Mouse (Mus musculus): Measurements from ENCODE around the gene Adamts2. TPM values are rescaled to one million over a fixed set of nuclear protein-coding genes. Genes with fewer than 3 reads are reported as not detected.

Adamts2 gene
- polyA plus RNA-seq, 1 experiment = 10.6 TPM

- TF ChIP-seq POLR2A (IDR thresholded peaks at IDR 0.05; ENCODE audit: extremely low read depth, insufficient read depth, low read length) (no peak), CTCF (IDR thresholded peaks at IDR 0.05; ENCODE audit: extremely low read depth, insufficient read depth, low read length) (no peak)
- no peak overlapping the region for H3K27ac ChIP-seq (ENCODE audit: insufficient read depth, low read length)
- H3K4me3 ChIP-seq (ENCODE audit: insufficient read depth, low read length) = no peak overlapping the region
- H3K4me1 ChIP-seq (ENCODE audit: control insufficient read depth, insufficient read depth, low read length) = no peaks in the 10 kb centered on the region
These were observed 19.5 kb downstream of the Adamts2 start for GRCm38 (mm10) chr11:50621364-50621763.

- H3K4me3 ChIP-seq (ENCODE audit: insufficient read depth, low read length) = no peak overlapping the region
- no peaks in the 10 kb centered on the region for H3K4me1 ChIP-seq (ENCODE audit: control insufficient read depth, insufficient read depth, low read length)
- TF ChIP-seq CTCF (IDR thresholded peaks at IDR 0.05; ENCODE audit: extremely low read depth, insufficient read depth, low read length) (no peak), POLR2A (IDR thresholded peaks at IDR 0.05; ENCODE audit: extremely low read depth, insufficient read depth, low read length) (no peak)
- no peak overlapping the region for H3K27ac ChIP-seq (ENCODE audit: insufficient read depth, low read length)
These were observed 20.4 kb downstream of the Adamts2 start for GRCm38 (mm10) chr11:50622238-50622726.

- H3K4me1 ChIP-seq (ENCODE audit: control insufficient read depth, insufficient read depth, low read length) = no peaks in the 10 kb centered on the region
- no peak overlapping the region for H3K4me3 ChIP-seq (ENCODE audit: insufficient read depth, low read length)
- H3K27ac ChIP-seq (ENCODE audit: insufficient read depth, low read length) = no peak overlapping the region
- no peak for TF ChIP-seq POLR2A (IDR thresholded peaks at IDR 0.05; ENCODE audit: extremely low read depth, insufficient read depth, low read length)
- TF ChIP-seq CTCF (IDR thresholded peaks at IDR 0.05; ENCODE audit: extremely low read depth, insufficient read depth, low read length) = no peak
These were observed 21.9 kb downstream of the Adamts2 start for GRCm38 (mm10) chr11:50623806-50624205.

- H3K4me3 ChIP-seq (ENCODE audit: insufficient read depth, low read length) = no peak overlapping the region
- H3K4me1 ChIP-seq (ENCODE audit: control insufficient read depth, insufficient read depth, low read length) = no peaks in the 10 kb centered on the region
- H3K27ac ChIP-seq (ENCODE audit: insufficient read depth, low read length) = no peak overlapping the region
- TF ChIP-seq CTCF (IDR thresholded peaks at IDR 0.05; ENCODE audit: extremely low read depth, insufficient read depth, low read length) (0 out of 2 replicates have a peak, but pooled peaks have one; percentile 11), POLR2A (IDR thresholded peaks at IDR 0.05; ENCODE audit: extremely low read depth, insufficient read depth, low read length) (no peak)
These were observed 22.4 kb downstream of the Adamts2 start for GRCm38 (mm10) chr11:50624239-50624638.

- H3K4me3 ChIP-seq (ENCODE audit: insufficient read depth, low read length) = no peak overlapping the region
- TF ChIP-seq CTCF (IDR thresholded peaks at IDR 0.05; ENCODE audit: extremely low read depth, insufficient read depth, low read length) (no peak), POLR2A (IDR thresholded peaks at IDR 0.05; ENCODE audit: extremely low read depth, insufficient read depth, low read length) (no peak)
- H3K4me1 ChIP-seq (ENCODE audit: control insufficient read depth, insufficient read depth, low read length) = no peaks in the 10 kb centered on the region
- H3K27ac ChIP-seq (ENCODE audit: insufficient read depth, low read length) = no peak overlapping the region
These were observed 22.8 kb downstream of the Adamts2 start for GRCm38 (mm10) chr11:50624720-50625119.

- Histone ChIP-seq H3K4me1 (ENCODE audit: control insufficient read depth, insufficient read depth, low read length) (0 out of 2 replicates have a peak, but pooled peaks cover 2% of the 10 kb centered on the region), H3K27ac (ENCODE audit: insufficient read depth, low read length) (no peak overlapping the region), H3K4me3 (ENCODE audit: insufficient read depth, low read length) (no peak overlapping the region)
- TF ChIP-seq POLR2A (IDR thresholded peaks at IDR 0.05; ENCODE audit: extremely low read depth, insufficient read depth, low read length) (no peak), CTCF (IDR thresholded peaks at IDR 0.05; ENCODE audit: extremely low read depth, insufficient read depth, low read length) (no peak)
These were observed 27.0 kb downstream of the Adamts2 start for GRCm38 (mm10) chr11:50628915-50629314.

- no peak for TF ChIP-seq POLR2A (IDR thresholded peaks at IDR 0.05; ENCODE audit: extremely low read depth, insufficient read depth, low read length)
- TF ChIP-seq CTCF (IDR thresholded peaks at IDR 0.05; ENCODE audit: extremely low read depth, insufficient read depth, low read length) = no peak
- no peak overlapping the region for H3K4me3 ChIP-seq (ENCODE audit: insufficient read depth, low read length)
- H3K4me1 ChIP-seq (ENCODE audit: control insufficient read depth, insufficient read depth, low read length) = 0 out of 2 replicates have a peak, but pooled peaks cover 2% of the 10 kb centered on the region
- H3K27ac ChIP-seq (ENCODE audit: insufficient read depth, low read length) = no peak overlapping the region
These were observed 28.6 kb downstream of the Adamts2 start for GRCm38 (mm10) chr11:50630462-50630861.

- no peak overlapping the region for H3K4me3 ChIP-seq (ENCODE audit: insufficient read depth, low read length)
- no peak for TF ChIP-seq CTCF (IDR thresholded peaks at IDR 0.05; ENCODE audit: extremely low read depth, insufficient read depth, low read length)
- no peak for TF ChIP-seq POLR2A (IDR thresholded peaks at IDR 0.05; ENCODE audit: extremely low read depth, insufficient read depth, low read length)
- H3K4me1 ChIP-seq (ENCODE audit: control insufficient read depth, insufficient read depth, low read length) = 0 out of 2 replicates have a peak, but pooled peaks cover 2% of the 10 kb centered on the region
- no peak overlapping the region for H3K27ac ChIP-seq (ENCODE audit: insufficient read depth, low read length)
These were observed 30.4 kb downstream of the Adamts2 start for GRCm38 (mm10) chr11:50632270-50632669.

GRCm38 (mm10) chr11:50635051-50635590, 33.2 kb downstream of the Adamts2 start:
- TF ChIP-seq CTCF (IDR thresholded peaks at IDR 0.05; ENCODE audit: extremely low read depth, insufficient read depth, low read length) (no peak), POLR2A (IDR thresholded peaks at IDR 0.05; ENCODE audit: extremely low read depth, insufficient read depth, low read length) (no peak)
- Histone ChIP-seq H3K27ac (ENCODE audit: insufficient read depth, low read length) (no peak overlapping the region), H3K4me3 (ENCODE audit: insufficient read depth, low read length) (no peak overlapping the region), H3K4me1 (ENCODE audit: control insufficient read depth, insufficient read depth, low read length) (0 out of 2 replicates have a peak, but pooled peaks cover 2% of the 10 kb centered on the region)

- H3K27ac ChIP-seq (ENCODE audit: insufficient read depth, low read length) = no peak overlapping the region
- 0 out of 2 replicates have a peak, but pooled peaks cover under 1% of the 10 kb centered on the region for H3K4me1 ChIP-seq (ENCODE audit: control insufficient read depth, insufficient read depth, low read length)
These were observed 35.1 kb downstream of the Adamts2 start for GRCm38 (mm10) chr11:50637026-50637425.

More at GRCm38 (mm10) chr11:50637026-50637425, 35.1 kb downstream of the Adamts2 start:
- no peak overlapping the region for H3K4me3 ChIP-seq (ENCODE audit: insufficient read depth, low read length)
- TF ChIP-seq POLR2A (IDR thresholded peaks at IDR 0.05; ENCODE audit: extremely low read depth, insufficient read depth, low read length) = no peak
- TF ChIP-seq CTCF (IDR thresholded peaks at IDR 0.05; ENCODE audit: extremely low read depth, insufficient read depth, low read length) = no peak

Data from cortical plate, adult 2 months (tissue).